Mouse (Mus musculus) forebrain, embryonic 12.5 days (tissue): Measurements from ENCODE around the gene Ezr. TPM values are rescaled to one million over a fixed set of nuclear protein-coding genes. Genes with fewer than 3 reads are reported as not detected.

Source experiments
- polyA plus RNA-seq: library from polyadenylated mRNA; unstranded; fragments of >200 nt; fragmentation: Nextera tagmentation; extraction: Ambion mirVana; gene quantifications from 2 replicates; pipeline ENCODE4 v1.2.1, GENCODE M21; 2016

Ezr gene
- polyA plus RNA-seq, 1 experiment from 2014 or later = 122 TPM

Other genes starting within 250 kb of the Ezr start
- gene Dynlt1c, start 181.1 kb downstream of the Ezr start, polyA plus RNA-seq = 53.2 and 55.0 TPM in 2 replicates
- gene Dynlt1f, start 126.9 kb downstream of the Ezr start, polyA plus RNA-seq = 283 and 293 TPM in 2 replicates
- 0.17 and 0.51 TPM in 2 replicates for gene Sytl3, start 123.7 kb downstream of the Ezr start, polyA plus RNA-seq
- gene Rsph3b, start 165.9 kb upstream of the Ezr start, polyA plus RNA-seq = 44.1 and 45.5 TPM in 2 replicates
- gene Tagap1, start 178.4 kb upstream of the Ezr start, polyA plus RNA-seq = 52.8 and 53.2 TPM in 2 replicates
- 83.9 and 94.6 TPM in 2 replicates for gene Rnaset2b, start 187.8 kb upstream of the Ezr start, polyA plus RNA-seq
- 0.17 and 0.47 TPM in 2 replicates for gene Gm49721, start 196.1 kb upstream of the Ezr start, polyA plus RNA-seq
- gene Gm1604a, start 242.8 kb upstream of the Ezr start, polyA plus RNA-seq = not detected in 2 replicates